Mouse (Mus musculus): ENCODE measurements at regions not wholly inside any gene's neighbourhood (a gene's known extent, or its start where the extent isn't known, plus 50 kb on each side); places are given as distances from the start of the nearest gene placed in this dataset.
A peak's percentile ranks its signal among the peaks of the same experiment; 100 is the strongest.

- WGBS: 62% methylated on average over 3 of the region's 3 CpGs
- Histone ChIP-seq H3K27ac (no peak overlapping the region), H3K9me3 (no peaks in the 10 kb centered on the region), H3K9ac (no peak overlapping the region), H3K27me3 (no peaks in the 10 kb centered on the region), H3K36me3 (no peaks in the 10 kb centered on the region), H3K4me3 (no peak overlapping the region), H3K4me1 (no peaks in the 10 kb centered on the region), H3K4me2 (no peak overlapping the region)
- no peak for ATAC-seq (ENCODE audit: insufficient number of reproducible peaks, low FRiP score, low TSS enrichment, low read depth)
Observed at GRCm38 (mm10) chr9:86961663-86962062, 53.7 kb upstream of the Ripply2 start.

GRCm38 (mm10) chr9:86957076-86957475, 58.3 kb upstream of the Ripply2 start:
- Histone ChIP-seq H3K36me3 (no peaks in the 10 kb centered on the region), H3K4me1 (0 out of 2 replicates have a peak, but pooled peaks cover 4% of the 10 kb centered on the region), H3K27me3 (no peaks in the 10 kb centered on the region), H3K27ac (no peak overlapping the region), H3K9me3 (no peaks in the 10 kb centered on the region), H3K4me3 (no peak overlapping the region), H3K9ac (no peak overlapping the region), H3K4me2 (no peak overlapping the region)
- ATAC-seq (ENCODE audit: insufficient number of reproducible peaks, low FRiP score, low TSS enrichment, low read depth): no peak
- 76% methylated on average over 1 of the region's 1 CpGs for WGBS

- Histone ChIP-seq H3K4me2 (no peak overlapping the region), H3K27me3 (no peaks in the 10 kb centered on the region), H3K4me1 (0 out of 2 replicates have a peak, but pooled peaks cover 5% of the 10 kb centered on the region), H3K27ac (no peak overlapping the region), H3K9ac (no peak overlapping the region), H3K9me3 (no peaks in the 10 kb centered on the region), H3K4me3 (no peak overlapping the region), H3K36me3 (no peaks in the 10 kb centered on the region)
- 82% methylated on average over 3 of the region's 3 CpGs for WGBS
- no peak for ATAC-seq (ENCODE audit: insufficient number of reproducible peaks, low FRiP score, low TSS enrichment, low read depth)
Observed at GRCm38 (mm10) chr9:86955720-86956119, 59.6 kb upstream of the Ripply2 start.

GRCm38 (mm10) chr9:86951958-86952509, 63.3 kb upstream of the Ripply2 start:
- peak; percentile 61; the same call in 1 of the 2 replicates for ATAC-seq (ENCODE audit: insufficient number of reproducible peaks, low FRiP score, low TSS enrichment, low read depth)
- WGBS: 38% methylated on average over 11 of the region's 11 CpGs
- H3K4me1 ChIP-seq: 0 out of 2 replicates have a peak, but pooled peaks cover 5% of the 10 kb centered on the region

GRCm38 (mm10) chr9:86949885-86950284, 65.5 kb upstream of the Ripply2 start:
- H3K27me3 ChIP-seq: no peaks in the 10 kb centered on the region
- no peak overlapping the region for H3K4me2 ChIP-seq
- H3K4me3 ChIP-seq: no peak overlapping the region
- H3K9me3 ChIP-seq: no peaks in the 10 kb centered on the region
- no peak overlapping the region for H3K27ac ChIP-seq
- ATAC-seq (ENCODE audit: insufficient number of reproducible peaks, low FRiP score, low TSS enrichment, low read depth): no peak
- no peaks in the 10 kb centered on the region for H3K36me3 ChIP-seq
- H3K4me1 ChIP-seq: 0 out of 2 replicates have a peak, but pooled peaks cover 5% of the 10 kb centered on the region
- WGBS: 26% methylated on average over 1 of the region's 1 CpGs
- no peak overlapping the region for H3K9ac ChIP-seq

More at GRCm38 (mm10) chr9:86951958-86952509, 63.3 kb upstream of the Ripply2 start:
- Histone ChIP-seq H3K27me3 (no peaks in the 10 kb centered on the region), H3K4me2 (no peak overlapping the region), H3K9ac (no peak overlapping the region), H3K4me3 (no peak overlapping the region), H3K27ac (no peak overlapping the region), H3K9me3 (no peaks in the 10 kb centered on the region), H3K36me3 (no peaks in the 10 kb centered on the region)

- 48% methylated on average over 3 of the region's 3 CpGs for WGBS
- Histone ChIP-seq H3K27ac (no peak overlapping the region), H3K4me1 (no peaks in the 10 kb centered on the region), H3K4me2 (no peak overlapping the region), H3K27me3 (no peaks in the 10 kb centered on the region), H3K9ac (no peak overlapping the region), H3K4me3 (no peak overlapping the region), H3K9me3 (no peaks in the 10 kb centered on the region), H3K36me3 (no peaks in the 10 kb centered on the region)
- no peak for ATAC-seq (ENCODE audit: insufficient number of reproducible peaks, low FRiP score, low TSS enrichment, low read depth)
Observed at GRCm38 (mm10) chr9:86931196-86931595, 50.7 kb upstream of the Snap91 start.

Data from limb, embryonic 15.5 days (tissue).